Mouse (Mus musculus) regulatory T cell (primary cell): ENCODE measurements at regions not wholly inside any gene's neighbourhood (a gene's known extent, or its start where the extent isn't known, plus 50 kb on each side); places are given as distances from the start of the nearest gene placed in this dataset.

Experiments used
- in situ Hi-C: fragments of 300-600 bp; cut with MboI, MseI; formaldehyde crosslinking; loops from one replicate; pipeline ENCODE4 v1.15.1; 2025; ENCODE audit warnings: high pct_unique_total_duplicates

- in situ Hi-C loops = loop anchor here (25.0 kb wide), 1 partner anchor 462 kb away; no protein-coding TSS in a partner anchor
Measured at GRCm38 (mm10) chr12:71775126-71775525, 55.8 kb upstream of the Daam1 start.

GRCm38 (mm10) chr12:71778137-71778536 is 52.7 kb upstream of the Daam1 start:
- in situ Hi-C loops = loop anchor here (25.0 kb wide), 1 partner anchor 459 kb away; no protein-coding TSS in a partner anchor

GRCm38 (mm10) chr12:71778948-71779347 is 51.9 kb upstream of the Daam1 start:
- in situ Hi-C loops = loop anchor here (25.0 kb wide), 1 partner anchor 458 kb away; no protein-coding TSS in a partner anchor

- in situ Hi-C loops = loop anchor here (25.0 kb wide), 1 partner anchor 458 kb away; no protein-coding TSS in a partner anchor
Measured at GRCm38 (mm10) chr12:71779418-71779817, 51.5 kb upstream of the Daam1 start.
